ENCODE assay signal across 24 mouse cellular contexts in the genomic region with DNA sequence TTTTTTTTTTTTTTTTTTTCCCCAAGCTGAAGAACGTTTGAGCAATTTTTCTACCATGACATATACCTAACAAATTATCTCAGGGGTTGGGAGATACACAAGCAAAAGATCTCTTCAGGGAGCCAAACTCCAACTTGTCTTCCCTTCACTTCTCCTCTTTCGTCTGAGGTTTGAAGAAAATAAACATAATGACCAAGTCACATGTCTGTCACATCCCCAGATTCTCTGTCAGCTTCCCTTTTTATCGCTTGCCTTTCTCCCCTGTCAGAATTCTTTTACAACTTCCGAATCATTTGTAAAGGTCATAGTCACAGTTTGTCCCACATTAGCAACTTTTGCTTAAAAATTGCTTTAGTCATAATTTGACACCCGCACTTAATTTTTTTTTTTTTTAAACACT. TPM values are rescaled to one million over a fixed set of nuclear protein-coding genes. Genes with fewer than 3 reads are reported as not detected.
DNase-seq lines count a peak whose midpoint lies in the region; ATAC-seq and TF ChIP-seq lines count a peak whose summit lies in the region.
"Had no signal": no experiment of that assay in that cellular context is flagged by ENCODE, and none has a peak within 500 bp of the region (broad histone marks: within the 10 kb centered on the region; RNA-seq: fewer than 3 reads in every experiment).

No protein-coding gene starts in this region.

- WGBS in liver, adult 2 months, result 75% methylated on average over 5 of the region's 5 CpGs
- 43% methylated on average over 5 of the region's 5 CpGs for WGBS in liver, embryonic 11.5 days
- WGBS in lung, postnatal 0 days, result 27% methylated on average over 5 of the region's 5 CpGs
- 48% methylated on average over 5 of the region's 5 CpGs for WGBS in midbrain, embryonic 15.5 days

- no peak for DNase-seq in gastrocnemius, adult 2 months
- no peak for DNase-seq in gastrocnemius, postnatal 36 days
- DNase-seq in liver, adult 2 months (ENCODE audit: extremely low read depth, low read depth, low spot score), result peak; percentile 30
- no peak for DNase-seq in liver, embryonic 11.5 days (ENCODE audit: low spot score)
- no peak for DNase-seq in lung, postnatal 0 days (ENCODE audit: low spot score)
- DNase-seq in lung, postnatal 25 days (ENCODE audit: low spot score), result no peak
- DNase-seq: adrenal gland, adult 2 months; cerebellum, adult 18-20 months; cerebellum, postnatal 14 days; gastrocnemius, postnatal 14 days; left cerebral cortex, postnatal 4 days; lung, postnatal 4 days; retina, postnatal 1 day; thymus, adult 18-20 months; thymus, postnatal 36 days had no signal

- H3K4me2 ChIP-seq in liver, embryonic 11.5 days, result no peak overlapping the region
- H3K4me2 ChIP-seq in lung, postnatal 0 days (replicated peaks; ENCODE audit: low read depth, low read length), result peak overlapping the region; percentile 3; the same call in 1 of the 2 replicates
- H3K4me2 ChIP-seq in midbrain, embryonic 15.5 days, result no peak overlapping the region
- H3K4me2 ChIP-seq: limb, embryonic 15.5 days; midbrain, embryonic 11.5 days had no signal

- TF ChIP-seq POLR2A in liver, adult 2 months (IDR thresholded peaks at IDR 0.05; ENCODE audit: extremely low read depth, insufficient read depth, low read length), result no peak

- H3K9ac ChIP-seq in liver, adult 2 months (ENCODE audit: low read depth, low read length), result no peak overlapping the region
- H3K9ac ChIP-seq in liver, embryonic 11.5 days (ENCODE audit: low read depth, low read length), result no peak overlapping the region
- no peak overlapping the region for H3K9ac ChIP-seq in lung, postnatal 0 days (replicated peaks; ENCODE audit: low read depth)
- no peak overlapping the region for H3K9ac ChIP-seq in midbrain, embryonic 15.5 days
- H3K9ac ChIP-seq: limb, embryonic 15.5 days had no signal

- H3K4me3 ChIP-seq in gastrocnemius, adult 2 months, result peak overlapping the region; percentile 62
- no peak overlapping the region for H3K4me3 ChIP-seq in liver, adult 2 months (ENCODE audit: insufficient read depth, low read depth, low read length)
- no peak overlapping the region for H3K4me3 ChIP-seq in liver, embryonic 11.5 days (ENCODE audit: low read depth, low read length)
- H3K4me3 ChIP-seq in lung, postnatal 0 days (ENCODE audit: low read depth, low read length), result no peak overlapping the region
- H3K4me3 ChIP-seq in midbrain, embryonic 15.5 days, result no peak overlapping the region
- H3K4me3 ChIP-seq: forebrain, embryonic 10.5 days; left cerebral cortex, adult 2 months; limb, embryonic 15.5 days had no signal

- no peak for TF ChIP-seq EP300 in lung, postnatal 0 days (IDR thresholded peaks at IDR 0.05)

- H3K4me1 ChIP-seq in liver, adult 2 months (ENCODE audit: control insufficient read depth, insufficient read depth, low read length), result peaks cover 4% of the 10 kb centered on the region
- H3K4me1 ChIP-seq in liver, embryonic 11.5 days (replicated peaks; ENCODE audit: control insufficient read depth, insufficient read depth, low read length), result no peaks in the 10 kb centered on the region
- no peaks in the 10 kb centered on the region; the same call in 1 of the 2 replicates for H3K4me1 ChIP-seq in lung, postnatal 0 days (ENCODE audit: insufficient read depth, low read depth, low read length)
- no peaks in the 10 kb centered on the region for H3K4me1 ChIP-seq in midbrain, embryonic 15.5 days
- H3K4me1 ChIP-seq: limb, embryonic 15.5 days had no signal

- no peaks in the 10 kb centered on the region for H3K27me3 ChIP-seq in liver, adult 2 months (ENCODE audit: control insufficient read depth, insufficient read depth, low read length)
- no peaks in the 10 kb centered on the region for H3K27me3 ChIP-seq in liver, embryonic 11.5 days (replicated peaks; ENCODE audit: control insufficient read depth, insufficient read depth, low read length)
- no peaks in the 10 kb centered on the region for H3K27me3 ChIP-seq in lung, postnatal 0 days (replicated peaks; ENCODE audit: insufficient read depth, low read length)
- no peaks in the 10 kb centered on the region for H3K27me3 ChIP-seq in midbrain, embryonic 15.5 days (replicated peaks)
- H3K27me3 ChIP-seq: limb, embryonic 15.5 days; Patski had no signal

- no peaks in the 10 kb centered on the region for H3K9me3 ChIP-seq in liver, embryonic 11.5 days (ENCODE audit: control insufficient read depth, low read length)
- H3K9me3 ChIP-seq in lung, postnatal 0 days (ENCODE audit: low read length), result no peaks in the 10 kb centered on the region
- H3K9me3 ChIP-seq in midbrain, embryonic 15.5 days, result no peaks in the 10 kb centered on the region
- H3K9me3 ChIP-seq: forebrain, embryonic 10.5 days; limb, embryonic 15.5 days had no signal

- peak overlapping the region; percentile 70 for H3K27ac ChIP-seq in gastrocnemius, adult 2 months
- no peak overlapping the region for H3K27ac ChIP-seq in liver, adult 2 months (replicated peaks; ENCODE audit: insufficient read depth, low read depth, low read length)
- H3K27ac ChIP-seq in liver, embryonic 11.5 days (ENCODE audit: low read depth, low read length), result no peak overlapping the region
- no peak overlapping the region for H3K27ac ChIP-seq in lung, postnatal 0 days (ENCODE audit: low read length)
- no peak overlapping the region for H3K27ac ChIP-seq in midbrain, embryonic 15.5 days
- H3K27ac ChIP-seq: forebrain, embryonic 10.5 days; hindbrain, postnatal 0 days; left cerebral cortex, adult 2 months; limb, embryonic 15.5 days had no signal

- TF ChIP-seq CTCF in gastrocnemius, adult 2 months (IDR thresholded peaks at IDR 0.05), result no peak
- no peak for TF ChIP-seq CTCF in liver, adult 2 months (IDR thresholded peaks at IDR 0.05; ENCODE audit: low read depth, low read length)
- no peak for TF ChIP-seq CTCF in lung, postnatal 0 days (IDR thresholded peaks at IDR 0.05)

- H3K36me3 ChIP-seq in liver, adult 2 months (ENCODE audit: control insufficient read depth, insufficient read depth, low read length), result no peaks in the 10 kb centered on the region
- no peaks in the 10 kb centered on the region for H3K36me3 ChIP-seq in liver, embryonic 11.5 days (ENCODE audit: control insufficient read depth, insufficient read depth, low read length)
- H3K36me3 ChIP-seq in lung, postnatal 0 days (ENCODE audit: insufficient read depth, low read length), result no peaks in the 10 kb centered on the region
- H3K36me3 ChIP-seq in midbrain, embryonic 15.5 days (replicated peaks), result no peaks in the 10 kb centered on the region
- H3K36me3 ChIP-seq: forebrain, embryonic 10.5 days; limb, embryonic 15.5 days had no signal

- no peaks in the 10 kb centered on the region for H3K79me2 ChIP-seq in liver, adult 2 months (ENCODE audit: control insufficient read depth, insufficient read depth, low read length)

- no peak for ATAC-seq in liver, embryonic 11.5 days (replicated peaks; ENCODE audit: low FRiP score)
- no peak for ATAC-seq in lung, postnatal 0 days
- ATAC-seq in monocyte, adult 5-6 weeks (replicated peaks; ENCODE audit: insufficient number of reproducible peaks, low FRiP score, low TSS enrichment, poor library complexity, severe bottlenecking), result peak; percentile 88
- ATAC-seq in midbrain, embryonic 15.5 days (replicated peaks), result no peak
- ATAC-seq: forebrain, embryonic 16.5 days; hindbrain, postnatal 0 days; Patski had no signal

- intact Hi-C loops in gastrocnemius, adult 2 months (cut with DNase I), result loop anchor here (10.0 kb wide), 1 partner anchor 191 kb away; no protein-coding TSS in a partner anchor
- intact Hi-C loops in gastrocnemius, postnatal 36 days (cut with DNase I), result no loop called here

RNA-seq across cellular contexts. Expression of a gene that starts 17.2 kb away (rescaled TPM):
- total RNA-seq in gastrocnemius, adult 2 months (2021), result 1 to 10 TPM; 1.3 to 4.8 TPM
- total RNA-seq in gastrocnemius, postnatal 36 days (2021), result 1 to 10 TPM; 2.9 to 3.0 TPM
- 8.5 and 8.9 TPM in 2 replicates for total RNA-seq in liver, adult 2 months (2014; rRNA removed)
- polyA plus RNA-seq in liver, adult 2 months (2012; rRNA removed), result 4.5 and 6.2 TPM in 2 replicates
- polyA plus RNA-seq in liver, embryonic 11.5 days (2014; fragmentation: Nextera tagmentation; extraction: Ambion mirVana), result 1.1 and 1.2 TPM in 2 replicates
- polyA plus RNA-seq in lung, postnatal 0 days (2015; fragmentation: Nextera tagmentation; extraction: Ambion mirVana), result 6.7 and 7.7 TPM in 2 replicates
- total RNA-seq in monocyte, adult 5-6 weeks (2017), result 61.9 to 76.0 TPM (median 69.3 TPM) in 3 replicates
- 0.37 and 0.47 TPM in 2 replicates for polyA plus RNA-seq in midbrain, embryonic 15.5 days (2015; fragmentation: Nextera tagmentation; extraction: Ambion mirVana)
